Mouse (Mus musculus) embryonic facial prominence, embryonic 15.5 days (tissue): ENCODE measurements around the gene Arhgap10. TPM values are rescaled to one million over a fixed set of nuclear protein-coding genes. Genes with fewer than 3 reads are reported as not detected.

Source experiments
- ATAC-seq: fragments of 200-750 bp; cut with Nextera tagmentation; 2 replicates; pipeline ENCODE4 v1.8.0; 2017; ENCODE audit warnings: low read depth, moderate TSS enrichment; ENCODE audit not compliant: insufficient number of reproducible peaks, low FRiP score, low TSS enrichment
- H3K27ac ChIP-seq: fragments of 300-500 bp; sonication (generic); replicated peaks from 2 replicates; pipeline ENCODE4 v1.5.1; 2015; ENCODE audit warnings: mild to moderate bottlenecking, inconsistent platforms
- H3K27me3 ChIP-seq: fragments of 300-500 bp; sonication (generic); 2 replicates; pipeline ENCODE4 v1.6.1; 2015; ENCODE audit warnings: inconsistent platforms
- H3K36me3 ChIP-seq: fragments of 300-500 bp; sonication (generic); 2 replicates; pipeline ENCODE4 v1.6.1; 2015; ENCODE audit warnings: mild to moderate bottlenecking, inconsistent platforms
- H3K4me1 ChIP-seq: fragments of 300-500 bp; sonication (generic); 2 replicates; pipeline ENCODE4 v1.6.1; 2015; ENCODE audit warnings: inconsistent platforms
- H3K4me2 ChIP-seq: fragments of 300-500 bp; sonication (generic); replicated peaks from 2 replicates; pipeline ENCODE4 v1.6.1; 2015; ENCODE audit warnings: mild to moderate bottlenecking, inconsistent platforms
- H3K4me3 ChIP-seq: fragments of 300-500 bp; sonication (generic); replicated peaks from 2 replicates; pipeline ENCODE4 v1.5.1; 2015; ENCODE audit warnings: mild to moderate bottlenecking, inconsistent platforms
- H3K9ac ChIP-seq: fragments of 300-500 bp; sonication (generic); 2 replicates; pipeline ENCODE4 v1.6.1; 2015; ENCODE audit warnings: inconsistent platforms
- H3K9me3 ChIP-seq: fragments of 300-500 bp; sonication (generic); replicated peaks from 2 replicates; pipeline ENCODE4 v1.6.1; 2016; ENCODE audit warnings: inconsistent platforms
- WGBS: fragments of 180-500 bp; shearing (Covaris S2); methylation state at CpG from one replicate; pipeline ENCODE4 v1.1.7; 2015; 5-methylcytosine and 5-hydroxymethylcytosine counted together
- polyA plus RNA-seq: library from polyadenylated mRNA; unstranded; fragments of >200 nt; fragmentation: Nextera tagmentation; extraction: Ambion mirVana; gene quantifications from 2 replicates; pipeline ENCODE4 v1.2.1, GENCODE M21; 2015

Gene Arhgap10
- polyA plus RNA-seq, 1 experiment from 2014 or later, result 30.1 TPM

- Histone ChIP-seq H3K27me3 (no peaks in the 10 kb centered on the region), H3K36me3 (no peaks in the 10 kb centered on the region), H3K4me3 (no peak overlapping the region), H3K9me3 (no peaks in the 10 kb centered on the region), H3K9ac (no peak overlapping the region), H3K4me1 (peaks cover 48% of the 10 kb centered on the region), H3K27ac (peak overlapping the region; percentile 74; the same call in 1 of the 2 replicates), H3K4me2 (no peak overlapping the region)
- peak; percentile 42; the same call in 1 of the 2 replicates for ATAC-seq
- WGBS, result 44% methylated on average over 10 of the region's 10 CpGs
Observed at GRCm38 (mm10) chr8:77494376-77495328, 23.1 kb downstream of the Arhgap10 start.

GRCm38 (mm10) chr8:77492356-77493058, 25.2 kb downstream of the Arhgap10 start:
- no peak overlapping the region for H3K9ac ChIP-seq
- no peak overlapping the region for H3K4me3 ChIP-seq
- no peak overlapping the region; the same call in 1 of the 2 replicates for H3K27ac ChIP-seq
- no peaks in the 10 kb centered on the region for H3K27me3 ChIP-seq
- no peak for ATAC-seq
- 58% methylated on average over 5 of the region's 5 CpGs for WGBS
- no peaks in the 10 kb centered on the region for H3K36me3 ChIP-seq
- H3K4me1 ChIP-seq, result peaks cover 65% of the 10 kb centered on the region
- no peak overlapping the region for H3K4me2 ChIP-seq
- no peaks in the 10 kb centered on the region for H3K9me3 ChIP-seq

DNA sequence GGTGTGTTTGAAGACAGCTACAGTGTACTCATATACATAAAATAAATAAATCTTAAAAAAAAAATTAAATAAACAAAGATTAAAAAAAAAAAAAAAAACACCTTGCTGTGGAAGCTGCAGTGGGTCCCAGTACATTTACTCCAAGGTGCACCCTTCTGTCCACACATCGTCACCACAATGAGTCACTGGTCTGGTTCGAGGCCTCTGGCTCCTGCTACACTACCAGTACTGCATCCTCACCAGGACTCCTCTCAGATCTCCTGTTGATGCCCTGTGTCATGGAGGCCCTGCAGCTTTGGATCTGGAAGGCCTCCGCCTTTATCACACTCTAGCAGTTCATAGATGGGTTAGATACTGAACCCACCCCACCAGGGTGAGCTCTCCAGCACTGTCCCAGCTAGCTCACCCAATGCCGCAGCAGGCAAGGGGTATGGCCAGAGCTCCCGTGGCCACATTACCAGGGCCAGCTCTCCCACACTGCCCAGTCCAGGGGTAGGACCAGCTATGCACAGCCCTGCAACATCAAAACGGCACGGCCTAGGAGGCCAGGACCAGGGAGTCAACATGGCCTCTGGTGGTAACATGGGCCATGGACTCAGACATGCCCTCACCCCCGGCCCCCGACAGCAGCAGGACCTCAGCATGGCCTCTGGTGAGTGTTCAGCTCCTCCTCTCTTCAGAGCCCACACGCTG, 26.4 kb downstream of the Arhgap10 start:
- Histone ChIP-seq H3K36me3 (no peaks in the 10 kb centered on the region), H3K4me3 (no peak overlapping the region), H3K9ac (no peak overlapping the region), H3K4me1 (peaks cover 69% of the 10 kb centered on the region), H3K9me3 (no peaks in the 10 kb centered on the region), H3K27ac (no peak overlapping the region), H3K27me3 (no peaks in the 10 kb centered on the region), H3K4me2 (no peak overlapping the region)
- 93% methylated on average over 10 of the region's 10 CpGs for WGBS
- ATAC-seq, result no peak

DNA sequence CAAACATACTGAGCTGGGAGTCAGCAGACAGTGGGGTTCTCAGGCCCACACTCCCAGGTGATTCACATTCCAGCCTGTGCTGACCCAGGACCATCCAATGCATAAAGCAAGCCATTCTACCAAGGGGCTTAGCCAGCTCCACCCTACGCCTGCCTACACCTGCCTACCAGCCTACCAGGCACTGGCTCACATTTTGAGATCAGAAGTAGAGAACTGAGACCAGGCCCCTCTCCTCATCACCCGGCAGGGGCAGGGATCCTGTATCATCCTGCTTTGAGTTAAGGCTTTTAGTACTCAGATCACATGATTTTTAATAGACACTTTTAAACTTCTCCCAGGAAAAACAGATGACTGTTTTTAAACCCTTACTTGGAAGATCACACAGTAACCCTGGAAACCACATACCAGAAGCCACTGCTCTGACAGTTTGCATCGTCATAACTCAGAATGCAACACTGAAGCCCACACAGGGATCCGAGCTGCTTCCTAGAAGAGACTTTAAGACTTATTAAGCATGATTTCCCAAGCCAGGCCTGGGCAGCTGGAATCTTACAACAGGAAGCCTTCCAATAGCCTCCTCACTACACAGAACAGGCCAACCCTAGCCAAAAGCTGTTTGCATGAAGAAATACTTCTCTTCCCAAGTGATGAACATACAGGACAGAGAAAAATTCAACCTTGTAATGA, 27.5 kb downstream of the Arhgap10 start:
- H3K27me3 ChIP-seq, result no peaks in the 10 kb centered on the region
- peak overlapping the region; percentile 68 for H3K27ac ChIP-seq
- H3K4me1 ChIP-seq, result peaks cover 68% of the 10 kb centered on the region
- H3K4me3 ChIP-seq, result no peak overlapping the region
- no peak overlapping the region for H3K9ac ChIP-seq
- 27% methylated on average over 4 of the region's 4 CpGs for WGBS
- no peaks in the 10 kb centered on the region for H3K9me3 ChIP-seq
- H3K4me2 ChIP-seq, result no peak overlapping the region
- peak; percentile 52 for ATAC-seq
- H3K36me3 ChIP-seq, result no peaks in the 10 kb centered on the region

GRCm38 (mm10) chr8:77489235-77489634, 28.5 kb downstream of the Arhgap10 start:
- 94% methylated on average over 6 of the region's 6 CpGs for WGBS
- Histone ChIP-seq H3K4me3 (no peak overlapping the region), H3K4me1 (peaks cover 73% of the 10 kb centered on the region), H3K9ac (no peak overlapping the region), H3K9me3 (no peaks in the 10 kb centered on the region), H3K4me2 (no peak overlapping the region), H3K36me3 (no peaks in the 10 kb centered on the region), H3K27me3 (no peaks in the 10 kb centered on the region), H3K27ac (no peak overlapping the region)
- ATAC-seq, result no peak

- Histone ChIP-seq H3K9me3 (no peaks in the 10 kb centered on the region), H3K27ac (no peak overlapping the region), H3K4me3 (no peak overlapping the region), H3K9ac (no peak overlapping the region), H3K36me3 (no peaks in the 10 kb centered on the region), H3K4me2 (no peak overlapping the region), H3K27me3 (no peaks in the 10 kb centered on the region), H3K4me1 (peaks cover 73% of the 10 kb centered on the region)
- 47% methylated on average over 4 of the region's 4 CpGs for WGBS
- ATAC-seq, result no peak
Observed at GRCm38 (mm10) chr8:77488215-77488606, 29.5 kb downstream of the Arhgap10 start.

GRCm38 (mm10) chr8:77487590-77488214, 30.1 kb downstream of the Arhgap10 start:
- 74% methylated on average over 10 of the region's 10 CpGs for WGBS
- H3K27ac ChIP-seq, result 0 out of 2 replicates have a peak overlapping the region, but pooled peaks have one; percentile 34
- ATAC-seq, result no peak
- H3K4me3 ChIP-seq, result no peak overlapping the region
- no peak overlapping the region for H3K9ac ChIP-seq
- no peak overlapping the region for H3K4me2 ChIP-seq
- no peaks in the 10 kb centered on the region for H3K27me3 ChIP-seq
- peaks cover 72% of the 10 kb centered on the region for H3K4me1 ChIP-seq
- H3K9me3 ChIP-seq, result no peaks in the 10 kb centered on the region
- H3K36me3 ChIP-seq, result no peaks in the 10 kb centered on the region

- H3K27me3 ChIP-seq, result no peaks in the 10 kb centered on the region
- H3K9ac ChIP-seq, result no peak overlapping the region
- H3K27ac ChIP-seq, result no peak overlapping the region
- WGBS, result 86% methylated on average over 2 of the region's 2 CpGs
- H3K36me3 ChIP-seq, result no peaks in the 10 kb centered on the region
- no peak overlapping the region for H3K4me3 ChIP-seq
- no peaks in the 10 kb centered on the region for H3K9me3 ChIP-seq
- H3K4me1 ChIP-seq, result peaks cover 72% of the 10 kb centered on the region
- ATAC-seq, result no peak
- H3K4me2 ChIP-seq, result no peak overlapping the region
Observed at GRCm38 (mm10) chr8:77486749-77487148, 31.0 kb downstream of the Arhgap10 start.

GRCm38 (mm10) chr8:77484817-77485216, 32.9 kb downstream of the Arhgap10 start:
- H3K4me1 ChIP-seq, result peaks cover 59% of the 10 kb centered on the region
- WGBS, result 74% methylated on average over 5 of the region's 5 CpGs
- H3K9me3 ChIP-seq, result no peaks in the 10 kb centered on the region
- no peak for ATAC-seq
- H3K9ac ChIP-seq, result no peak overlapping the region
- no peaks in the 10 kb centered on the region for H3K27me3 ChIP-seq
- no peak overlapping the region for H3K4me3 ChIP-seq
- no peak overlapping the region for H3K27ac ChIP-seq
- H3K4me2 ChIP-seq, result no peak overlapping the region
- H3K36me3 ChIP-seq, result no peaks in the 10 kb centered on the region

DNA sequence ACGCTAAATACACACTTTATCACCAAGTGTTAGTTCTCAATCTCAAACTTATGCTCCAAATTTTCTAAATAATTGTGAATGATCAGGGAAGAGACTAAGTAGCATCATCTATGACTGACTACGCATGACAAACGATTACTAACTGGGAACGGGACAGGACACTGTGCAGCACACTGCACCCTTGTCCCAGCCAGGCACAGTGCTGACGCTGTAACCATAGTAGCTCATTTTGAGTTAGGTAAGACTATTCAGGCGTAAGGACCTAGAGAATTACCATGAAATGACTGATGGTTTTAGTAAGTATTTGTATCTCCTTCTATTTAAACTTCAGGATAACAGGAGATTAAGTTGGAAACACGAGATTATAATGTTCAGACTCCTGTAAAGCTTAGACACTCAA, 33.5 kb downstream of the Arhgap10 start:
- H3K27ac ChIP-seq, result no peak overlapping the region
- H3K4me1 ChIP-seq, result peaks cover 57% of the 10 kb centered on the region
- no peak overlapping the region for H3K4me3 ChIP-seq
- no peaks in the 10 kb centered on the region for H3K36me3 ChIP-seq
- WGBS, result 66% methylated on average over 7 of the region's 7 CpGs
- no peaks in the 10 kb centered on the region for H3K9me3 ChIP-seq
- no peak overlapping the region for H3K9ac ChIP-seq
- H3K4me2 ChIP-seq, result no peak overlapping the region
- ATAC-seq, result no peak
- H3K27me3 ChIP-seq, result no peaks in the 10 kb centered on the region
